Mouse (Mus musculus) E14TG2a.4 (cell line): ENCODE data around the gene Rbm26.

Source experiments
- H3K27me3 ChIP-seq: 2 replicates; pipeline ENCODE4 v1.6.1; 2014; ENCODE audit warnings: low read length, control low read depth; ENCODE audit not compliant: insufficient read depth
- H3K36me3 ChIP-seq: 2 replicates; pipeline ENCODE4 v1.6.1; 2014; ENCODE audit warnings: low read length, control low read depth; ENCODE audit not compliant: insufficient read depth
- H3K4me1 ChIP-seq: replicated peaks from 2 replicates; pipeline ENCODE4 v1.6.1; 2014; ENCODE audit warnings: low read depth, low read length, control low read depth
- H3K4me3 ChIP-seq: replicated peaks from 2 replicates; pipeline ENCODE4 v1.5.1; 2014; ENCODE audit warnings: mild to moderate bottlenecking, low read length
- H3K9me3 ChIP-seq: 2 replicates; pipeline ENCODE4 v1.6.1; 2014; ENCODE audit warnings: low read length, control low read depth
- CTCF ChIP-seq: conservative IDR thresholded peaks from 2 replicates; pipeline ENCODE4 v1.5.1; 2014; ENCODE audit warnings: low read length
- NANOG ChIP-seq: IDR thresholded peaks from 2 replicates; pipeline ENCODE4 v1.6.1; 2014; ENCODE audit warnings: borderline replicate concordance, low read length, mixed read lengths
- POU5F1 ChIP-seq: IDR thresholded peaks from 2 replicates; pipeline ENCODE4 v1.6.1; 2014; ENCODE audit warnings: low read length, borderline replicate concordance

Gene Rbm26

GRCm38 (mm10) chr14:105177238-105177693, at the start of gene Rbm26:
Gene Rbm26 (minus strand): TSS chr14:105177327.
- Histone ChIP-seq H3K27me3 (no peaks in the 10 kb centered on the region), H3K4me3 (peak within 1 kb of the TSS; percentile 93), H3K4me1 (peaks cover 60% of the 10 kb centered on the region), H3K9me3 (no peaks in the 10 kb centered on the region), H3K36me3 (peaks cover 23% of the 10 kb centered on the region)
- no peak for TF ChIP-seq NANOG
- no peak for TF ChIP-seq POU5F1
- TF ChIP-seq CTCF = no peak

DNA sequence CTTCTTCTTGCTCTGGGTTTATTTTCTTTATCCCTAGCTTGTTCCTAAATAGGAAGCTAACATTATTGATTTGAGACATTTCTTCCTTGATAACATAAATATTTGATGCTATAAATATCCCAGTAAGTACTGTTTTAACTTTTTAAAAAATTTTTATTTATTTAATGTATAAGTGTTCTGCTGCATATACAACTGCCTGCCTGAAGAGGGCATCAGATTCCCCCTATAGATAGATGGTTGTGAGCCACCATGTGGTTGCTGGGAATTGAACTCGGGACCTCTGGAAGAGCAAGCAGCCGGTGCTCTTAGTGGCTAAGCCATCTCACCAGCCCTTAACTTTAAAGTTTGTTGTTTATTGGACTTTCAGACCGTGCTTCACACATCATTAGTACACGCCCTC, 48.7 kb upstream of the Rbm26 start:
- TF ChIP-seq CTCF (peak; percentile 26; the same call in 1 of the 2 replicates), NANOG (no peak)
- H3K27me3 ChIP-seq = no peaks in the 10 kb centered on the region
- H3K4me3 ChIP-seq = no peak overlapping the region
- no peaks in the 10 kb centered on the region for H3K36me3 ChIP-seq
- H3K4me1 ChIP-seq = peaks cover 7% of the 10 kb centered on the region; the same call in 1 of the 2 replicates
- H3K9me3 ChIP-seq = no peaks in the 10 kb centered on the region

GRCm38 (mm10) chr14:105222240-105222639, 45.1 kb upstream of the Rbm26 start:
- H3K4me3 ChIP-seq = no peak overlapping the region
- no peaks in the 10 kb centered on the region for H3K36me3 ChIP-seq
- H3K27me3 ChIP-seq = no peaks in the 10 kb centered on the region
- peaks cover 7% of the 10 kb centered on the region; the same call in 1 of the 2 replicates for H3K4me1 ChIP-seq
- no peak for TF ChIP-seq NANOG
- no peak for TF ChIP-seq CTCF
- no peak for TF ChIP-seq POU5F1
- H3K9me3 ChIP-seq = peaks cover 16% of the 10 kb centered on the region

GRCm38 (mm10) chr14:105219525-105220376, 42.6 kb upstream of the Rbm26 start:
- TF ChIP-seq NANOG = no peak
- no peak for TF ChIP-seq CTCF
- TF ChIP-seq POU5F1 = no peak
- Histone ChIP-seq H3K36me3 (no peaks in the 10 kb centered on the region), H3K4me1 (peaks cover 4% of the 10 kb centered on the region; the same call in 1 of the 2 replicates), H3K27me3 (no peaks in the 10 kb centered on the region), H3K4me3 (no peak overlapping the region), H3K9me3 (peaks cover 18% of the 10 kb centered on the region)

- no peaks in the 10 kb centered on the region for H3K36me3 ChIP-seq
- 0 out of 2 replicates have a peak, but pooled peaks cover under 1% of the 10 kb centered on the region for H3K4me1 ChIP-seq
- peaks cover 64% of the 10 kb centered on the region for H3K9me3 ChIP-seq
- no peak overlapping the region for H3K4me3 ChIP-seq
- no peak for TF ChIP-seq NANOG
- TF ChIP-seq CTCF = peak; percentile 35; the same call in 1 of the 2 replicates
- H3K27me3 ChIP-seq = no peaks in the 10 kb centered on the region
Measured at GRCm38 (mm10) chr14:105198401-105198800, 21.3 kb upstream of the Rbm26 start.

DNA sequence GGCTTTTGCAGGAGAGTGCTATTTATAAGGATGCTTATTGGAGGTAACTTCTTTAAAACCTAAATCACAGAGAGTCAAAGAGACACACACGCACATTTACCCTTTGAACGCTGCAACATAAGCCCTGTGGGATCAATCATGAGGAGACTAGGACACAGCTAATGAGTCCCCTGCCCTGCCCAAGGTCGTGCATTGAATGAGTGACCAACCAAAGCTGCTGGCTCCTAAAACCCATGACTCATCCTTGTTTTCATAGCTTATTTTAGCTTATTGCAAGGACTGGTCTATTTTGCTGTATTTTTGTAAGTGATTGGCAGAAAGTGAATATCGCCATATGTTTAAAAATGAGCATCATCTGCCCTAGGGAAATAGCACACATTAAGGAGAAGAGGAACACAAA, 17.6 kb upstream of the Rbm26 start:
- TF ChIP-seq CTCF (no peak), NANOG (no peak), POU5F1 (no peak)

DNA sequence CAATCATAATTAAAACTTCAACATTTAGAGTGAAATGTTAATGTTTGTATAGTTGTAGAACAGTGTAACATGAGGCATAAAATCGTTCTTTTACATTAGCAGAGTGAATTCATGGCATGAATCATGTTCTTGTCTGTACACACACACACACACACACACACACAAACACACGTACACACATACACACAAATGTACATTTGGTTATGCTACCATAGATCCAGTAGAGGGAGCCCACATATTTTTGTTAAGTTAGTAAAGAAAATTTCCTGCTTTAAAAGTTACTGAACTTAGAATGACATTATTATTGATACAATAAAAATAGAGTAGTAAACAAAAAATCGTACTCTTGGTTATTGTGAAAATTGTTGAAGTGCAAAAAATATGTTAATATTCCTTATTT, 7.7 kb upstream of the Rbm26 start:
- Histone ChIP-seq H3K4me3 (no peak overlapping the region), H3K27me3 (0 out of 2 replicates have a peak, but pooled peaks cover 4% of the 10 kb centered on the region), H3K4me1 (peaks cover 4% of the 10 kb centered on the region), H3K9me3 (no peaks in the 10 kb centered on the region), H3K36me3 (no peaks in the 10 kb centered on the region)
- no peak for TF ChIP-seq POU5F1
- no peak for TF ChIP-seq NANOG

More for the DNA sequence above, 17.6 kb upstream of the Rbm26 start:
- Histone ChIP-seq H3K4me1 (0 out of 2 replicates have a peak, but pooled peaks cover 5% of the 10 kb centered on the region), H3K27me3 (no peaks in the 10 kb centered on the region), H3K36me3 (no peaks in the 10 kb centered on the region), H3K9me3 (peaks cover 39% of the 10 kb centered on the region), H3K4me3 (no peak overlapping the region)

GRCm38 (mm10) chr14:105182786-105183185, 5.7 kb upstream of the Rbm26 start:
- no peak for TF ChIP-seq CTCF
- no peak for TF ChIP-seq POU5F1
- no peak for TF ChIP-seq NANOG
- peaks cover 24% of the 10 kb centered on the region for H3K4me1 ChIP-seq

DNA sequence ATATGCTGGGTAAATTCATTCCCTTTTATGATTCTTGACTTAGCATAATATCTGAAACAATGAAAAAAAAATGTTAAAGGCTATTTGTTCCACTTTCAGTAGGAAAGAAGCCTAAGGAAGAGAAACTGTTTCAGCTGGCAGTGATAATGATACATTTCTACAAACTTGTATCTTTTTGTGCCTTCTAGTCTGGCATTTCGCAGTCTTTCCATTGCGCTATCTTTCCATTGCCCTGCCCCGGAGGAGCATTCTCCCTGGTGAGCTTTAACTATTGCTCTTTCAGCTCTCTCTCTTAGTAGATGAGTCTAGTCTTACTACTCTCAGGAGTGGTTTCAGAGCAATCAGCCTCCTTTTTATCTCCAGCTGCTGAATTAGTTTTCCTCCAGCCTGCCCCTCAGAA, 2.6 kb upstream of the Rbm26 start:
- no peak overlapping the region for H3K4me3 ChIP-seq
- H3K27me3 ChIP-seq = no peaks in the 10 kb centered on the region
- H3K9me3 ChIP-seq = no peaks in the 10 kb centered on the region
- TF ChIP-seq NANOG (no peak), CTCF (no peak), POU5F1 (no peak)
- H3K4me1 ChIP-seq = peaks cover 37% of the 10 kb centered on the region
- peaks cover 8% of the 10 kb centered on the region; the same call in 1 of the 2 replicates for H3K36me3 ChIP-seq

More at GRCm38 (mm10) chr14:105182786-105183185, 5.7 kb upstream of the Rbm26 start:
- Histone ChIP-seq H3K27me3 (no peaks in the 10 kb centered on the region), H3K36me3 (no peaks in the 10 kb centered on the region), H3K9me3 (no peaks in the 10 kb centered on the region), H3K4me3 (no peak overlapping the region)
